Mouse (Mus musculus) lung, adult 2 months (tissue): ENCODE data around the gene Pip4k2c.

Experiments
- CTCF ChIP-seq: fragments of 200-500 bp; IDR thresholded peaks from 2 replicates; pipeline ENCODE4 v1.5.1; 2011; ENCODE audit warnings: mild to moderate bottlenecking, low read length, control low read depth; ENCODE audit not compliant: insufficient read depth
- POLR2A ChIP-seq: fragments of 200-500 bp; IDR thresholded peaks from 2 replicates; pipeline ENCODE4 v1.6.1; 2011; ENCODE audit warnings: low read depth, mild to moderate bottlenecking, control low read depth, low read length, borderline replicate concordance; ENCODE audit errors: extremely low read depth

GRCm38 (mm10) chr10:127166771-127167613 lies 44.4 kb downstream of the Pip4k2c start:
- TF ChIP-seq CTCF: no peak
- no peak for TF ChIP-seq POLR2A
